Mouse (Mus musculus) testis, adult 2 months (tissue): Measurements from ENCODE around the gene 2310022A10Rik.

Source experiments
- CTCF ChIP-seq: fragments of 200-500 bp; IDR thresholded peaks from 2 replicates; pipeline ENCODE4 v1.5.1; 2012; ENCODE audit warnings: low read depth, mild to moderate bottlenecking, inconsistent platforms, low read length, moderate library complexity; ENCODE audit not compliant: control insufficient read depth, insufficient read depth, insufficient replicate concordance
- POLR2A ChIP-seq: fragments of 200-500 bp; IDR thresholded peaks from 2 replicates; pipeline ENCODE4 v1.6.1; 2012; ENCODE audit warnings: low read depth, mild to moderate bottlenecking, inconsistent platforms, low read length, moderate library complexity; ENCODE audit not compliant: control insufficient read depth

- TF ChIP-seq CTCF = no peak
- no peak for TF ChIP-seq POLR2A
Observed at GRCm38 (mm10) chr7:27518314-27518713, 34.7 kb upstream of the 2310022A10Rik start.
